Mouse (Mus musculus): Measurements from ENCODE around the gene Plod2.

The Plod2 gene

DNA sequence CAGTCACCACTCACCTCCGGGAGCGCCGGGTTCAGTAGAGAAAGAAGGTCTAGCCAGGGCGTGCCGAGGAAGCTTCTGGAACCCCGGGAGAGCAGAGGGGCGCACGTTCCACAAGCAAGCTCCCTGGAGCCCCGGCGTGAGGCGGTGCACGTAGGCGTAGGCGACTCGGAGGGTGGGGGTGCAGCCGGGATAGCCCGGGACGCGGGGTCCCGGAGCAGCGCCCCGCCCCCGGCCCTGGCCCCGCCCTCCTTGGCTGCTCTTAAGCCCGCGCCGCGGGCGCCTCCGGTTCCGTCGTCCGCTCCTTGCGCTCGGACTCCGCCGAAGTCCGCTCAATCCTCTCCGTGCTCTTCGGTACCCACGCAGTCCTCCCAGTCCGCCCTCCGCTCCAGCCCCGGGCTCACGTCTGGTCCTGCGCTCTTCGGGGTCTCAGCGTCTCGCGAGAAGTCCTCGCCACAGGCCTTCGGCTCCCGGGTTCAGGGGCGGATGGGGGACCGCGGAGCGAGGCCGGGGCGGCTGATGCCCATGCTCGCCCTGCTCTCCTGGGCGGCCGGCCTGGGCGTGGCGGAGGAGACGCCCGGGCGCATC is at the start of gene Plod2:
TSS of gene Plod2 (plus strand) at position 247 of the 585 bp plus-strand sequence.
- peak; percentile 19 to 26 for DNase-seq (ENCODE audit: low spot score in 2 of 2)

DNA sequence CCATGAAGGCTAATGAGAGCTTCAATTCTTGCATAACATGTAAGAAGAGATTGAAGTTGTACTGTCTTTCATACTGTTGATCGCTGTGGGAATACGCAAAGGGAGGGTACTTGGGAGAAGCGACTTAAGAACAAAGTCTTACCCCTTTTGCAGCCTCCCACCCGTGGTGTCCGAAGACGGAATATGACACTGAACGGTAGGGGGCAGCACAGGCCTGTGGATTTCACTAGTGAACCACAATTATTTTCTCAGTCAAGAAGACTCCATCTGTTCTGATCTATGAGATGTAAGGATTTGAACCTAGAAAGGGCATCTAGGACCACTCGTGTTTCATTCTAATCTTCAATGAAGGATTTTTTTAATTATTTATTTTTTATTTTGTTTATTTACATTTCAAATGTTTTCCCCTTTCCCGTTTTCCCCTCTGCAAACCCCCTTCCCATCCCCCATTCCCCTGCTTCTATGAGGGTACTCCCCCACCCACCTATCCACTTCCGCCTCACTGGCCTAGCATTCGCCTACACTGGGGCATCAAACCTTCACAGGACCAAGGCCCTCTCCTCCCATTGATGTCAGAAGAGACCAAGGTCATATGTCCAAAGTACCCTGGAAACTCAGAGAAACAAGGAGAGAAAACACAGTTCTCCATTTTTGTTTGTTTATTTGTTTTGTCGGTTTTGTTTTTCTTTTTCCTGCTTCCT is 42.2 kb upstream of the Plod2 start:
- peak; percentile 80 to 86 for DNase-seq (ENCODE audit: low spot score in 2 of 2)

DNA sequence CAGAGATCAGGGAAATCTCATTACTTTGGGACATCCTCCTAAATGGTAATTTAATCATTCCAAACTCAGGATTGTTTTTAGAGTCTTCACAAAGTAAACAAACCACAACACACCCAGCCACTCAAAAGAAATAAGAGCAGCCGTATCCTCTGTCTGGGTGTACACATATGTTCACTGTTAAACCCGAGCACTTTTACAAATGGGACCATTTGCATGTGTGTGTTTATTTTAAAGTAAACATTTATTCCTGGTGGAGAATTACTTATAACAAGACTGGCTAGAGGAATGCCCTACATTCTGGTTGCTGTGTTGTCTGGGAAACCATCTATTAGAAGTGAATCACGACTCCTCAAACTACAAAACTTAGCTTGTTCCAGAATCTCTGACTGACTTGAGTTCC is 37.8 kb upstream of the Plod2 start:
- no peak for DNase-seq (ENCODE audit: low spot score in 2 of 2)

DNA sequence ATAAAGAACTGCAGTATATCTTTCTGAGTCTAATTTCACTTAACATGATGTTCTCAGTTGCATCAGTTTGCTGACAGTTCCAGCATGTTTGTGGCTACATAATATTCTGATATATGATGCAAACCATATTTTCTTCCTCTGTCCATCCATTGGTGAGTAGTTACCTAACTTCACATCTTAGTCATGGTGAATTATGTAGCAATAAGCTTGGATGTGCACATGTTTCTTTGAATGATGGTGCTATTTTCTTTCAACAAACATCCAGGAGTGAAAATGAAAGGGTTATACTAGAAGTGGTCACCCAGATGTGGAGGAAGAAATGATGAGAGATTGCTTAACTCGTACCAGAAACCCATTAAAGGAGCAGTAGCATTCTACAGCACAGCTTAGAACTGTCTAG is 37.1 kb upstream of the Plod2 start:
- no peak for DNase-seq (ENCODE audit: low spot score in 2 of 2)

DNA sequence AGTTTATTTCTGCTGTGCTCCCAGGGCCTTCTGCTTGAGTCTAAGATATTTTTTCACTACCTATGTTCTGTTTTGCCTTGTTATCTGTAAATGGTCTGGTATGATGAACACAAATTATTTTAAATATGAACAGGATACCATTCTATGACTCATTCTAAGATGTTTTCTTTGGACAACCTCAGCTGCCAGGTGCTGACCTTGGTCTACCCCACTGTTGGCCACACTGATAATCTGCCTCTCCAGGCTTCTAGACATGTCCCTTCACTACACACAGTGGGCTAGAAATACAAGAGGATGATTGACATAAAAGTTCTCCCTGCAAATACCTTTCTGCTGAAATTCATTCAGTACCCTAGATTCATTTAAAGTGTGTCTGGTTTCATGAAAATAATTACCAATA is 30.3 kb upstream of the Plod2 start:
- DNase-seq (ENCODE audit: low spot score in 2 of 2) = no peak

DNA sequence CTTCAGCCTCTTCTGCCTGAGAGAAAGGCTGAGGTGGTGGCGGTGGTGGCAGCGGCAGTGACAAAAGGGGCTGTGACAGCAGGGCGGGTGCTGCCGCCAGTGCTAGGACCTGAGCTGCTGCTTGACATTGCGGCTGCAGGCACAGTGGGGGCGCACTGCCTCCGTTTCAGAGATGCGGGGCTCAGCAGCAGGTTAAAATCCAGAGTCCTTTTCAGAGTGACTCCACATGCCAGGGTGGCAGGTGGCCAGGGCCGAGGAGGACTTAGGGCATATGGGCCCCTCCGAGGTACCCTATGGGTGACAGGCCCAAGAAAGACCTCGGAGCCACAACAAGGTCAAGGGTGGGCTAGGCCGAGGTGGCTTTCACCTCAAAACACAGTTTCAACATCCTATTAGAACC is 25.0 kb upstream of the Plod2 start:
- no peak for DNase-seq (ENCODE audit: low spot score in 2 of 2)

DNA sequence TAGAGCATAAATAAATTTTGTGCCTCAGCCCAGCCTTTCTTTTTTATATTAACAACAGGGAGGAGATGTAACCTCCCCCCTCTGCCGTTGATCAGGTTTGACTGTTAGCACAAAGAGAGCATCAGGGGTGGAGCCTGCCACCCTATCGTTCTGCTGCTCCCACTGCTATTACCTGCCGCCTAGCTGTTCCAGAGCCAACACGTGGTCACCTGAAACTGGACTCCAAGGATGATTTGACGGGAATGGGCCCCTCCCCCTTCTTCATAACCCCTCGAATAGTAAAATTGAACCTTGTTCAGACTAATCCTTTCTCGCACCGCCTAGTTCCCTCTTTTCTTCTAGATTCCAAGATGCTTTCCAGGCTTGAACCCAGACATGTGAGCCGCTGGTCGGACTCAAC is 21.3 kb upstream of the Plod2 start:
- DNase-seq (ENCODE audit: low spot score in 2 of 2) = no peak

DNA sequence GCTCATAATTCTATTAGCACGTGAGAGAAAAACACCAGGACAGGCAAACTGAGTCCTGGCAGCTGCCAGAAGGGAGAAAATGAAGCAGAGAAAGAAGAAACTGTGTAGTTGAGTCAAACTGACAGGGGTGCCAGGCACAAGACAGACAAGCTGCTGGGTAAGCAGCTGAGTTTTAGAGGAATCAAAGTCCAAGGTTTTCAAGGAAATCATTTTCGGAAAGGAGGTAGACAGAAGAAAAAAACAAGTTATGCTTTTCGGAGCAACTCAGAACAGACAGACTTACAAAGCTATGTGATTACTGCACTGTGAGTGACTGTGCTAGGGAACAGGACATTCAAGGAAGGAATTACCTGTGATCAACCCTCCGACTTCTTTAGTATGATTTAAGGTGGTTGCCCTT is 17.5 kb upstream of the Plod2 start:
- no peak for DNase-seq (ENCODE audit: low spot score in 2 of 2)

DNA sequence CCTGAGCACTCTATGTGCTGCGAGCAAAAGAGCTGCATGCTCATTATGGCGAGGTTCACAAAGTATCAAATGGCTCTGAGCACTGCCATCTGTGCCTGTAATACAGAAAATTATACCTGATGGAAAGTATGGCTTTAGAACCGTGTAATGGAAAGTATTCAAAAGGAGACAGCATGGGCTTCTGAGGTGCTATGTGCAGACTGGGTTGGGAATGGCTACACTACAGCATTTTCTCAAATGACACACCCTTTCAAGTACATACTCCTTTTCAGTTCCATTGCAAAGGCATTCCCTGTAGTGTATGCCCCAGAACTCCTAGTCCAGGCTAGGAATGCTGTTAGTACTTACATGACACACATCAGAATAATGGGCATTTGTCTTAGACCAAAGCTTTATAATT is 12.0 kb upstream of the Plod2 start:
- no peak for DNase-seq (ENCODE audit: low spot score in 2 of 2)

DNA sequence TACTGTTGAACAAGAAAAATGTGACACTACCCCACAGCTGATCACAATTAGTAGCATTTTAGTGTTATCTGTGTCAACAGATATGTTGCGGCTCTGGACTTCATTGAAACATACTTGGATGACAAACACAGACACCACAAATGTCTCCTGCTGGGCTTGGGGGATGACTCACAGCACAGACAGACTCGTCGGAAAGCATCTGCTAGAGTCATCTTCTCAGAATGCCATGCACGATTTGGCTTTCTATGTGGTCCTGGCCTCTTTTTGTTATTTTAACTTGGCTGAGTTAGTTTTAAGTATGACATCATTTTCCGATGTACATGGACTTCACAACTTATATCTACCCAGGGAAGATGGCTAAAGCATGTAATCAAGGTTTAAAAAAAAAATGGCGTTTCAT is 4.3 kb upstream of the Plod2 start:
- peak in 1 of 2 experiments; percentile 29 for DNase-seq (ENCODE audit: low spot score in 2 of 2)

DNA sequence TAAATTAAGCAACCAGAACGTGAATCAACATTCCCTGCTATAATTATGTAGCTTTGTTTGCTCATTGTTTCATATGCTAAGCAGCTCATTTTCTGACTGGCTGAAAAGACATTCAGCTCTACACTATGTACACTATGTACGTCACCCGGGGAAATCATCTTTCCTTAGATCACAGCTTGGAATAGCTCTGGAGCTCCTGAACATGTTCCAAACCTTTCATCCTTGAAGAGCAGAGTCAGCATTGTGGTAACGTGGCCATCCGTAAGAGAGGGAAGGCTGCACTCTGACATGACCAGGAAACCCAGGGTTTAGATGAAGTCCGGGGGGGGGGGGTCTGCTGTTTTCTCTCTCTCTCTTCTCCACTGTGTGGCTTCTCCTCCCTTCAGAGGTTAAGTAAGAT is 3.8 kb upstream of the Plod2 start:
- no peak for DNase-seq (ENCODE audit: low spot score in 2 of 2)

DNA sequence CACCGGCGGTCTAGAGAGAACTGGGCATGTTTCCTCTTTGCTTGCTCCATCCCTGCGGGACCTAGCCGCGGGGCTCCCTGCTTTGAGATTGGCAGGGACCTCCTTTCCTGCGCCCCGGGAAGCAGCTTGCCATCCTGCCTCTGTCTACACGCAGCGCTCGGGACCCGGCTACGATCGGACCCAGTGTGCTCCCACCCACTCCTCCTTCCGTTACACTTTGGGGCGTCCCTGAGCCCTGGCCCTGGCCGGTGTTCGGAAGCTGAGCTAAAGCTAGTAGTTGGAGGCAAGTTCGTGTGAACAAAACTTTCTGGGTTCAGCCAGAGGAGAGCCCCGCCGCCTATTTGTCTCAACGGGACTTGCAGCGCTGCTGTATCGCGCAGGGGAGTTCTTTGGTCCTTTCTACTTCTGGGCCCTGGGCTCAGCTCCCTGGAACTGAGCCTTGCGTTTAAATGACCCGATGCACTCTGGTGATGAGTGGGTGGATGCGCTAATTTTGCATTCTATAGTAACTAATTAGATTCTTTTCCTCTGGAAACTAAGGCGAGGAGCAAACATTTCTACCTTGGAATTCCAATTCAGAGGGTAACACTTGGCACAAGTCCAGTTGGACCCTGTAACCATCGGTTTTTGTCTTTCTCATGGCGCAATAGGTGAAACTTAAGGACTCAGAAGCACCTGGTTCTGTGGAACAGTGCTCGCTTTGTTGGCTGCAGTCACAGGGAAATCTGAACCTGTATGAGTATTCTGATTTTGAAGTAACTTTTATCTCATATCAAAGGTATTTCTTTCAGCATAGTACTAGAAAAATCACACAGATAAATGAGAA is 781 bp downstream of the Plod2 start:
- peak; percentile 21 to 28 for DNase-seq (ENCODE audit: low spot score in 2 of 2)

DNA sequence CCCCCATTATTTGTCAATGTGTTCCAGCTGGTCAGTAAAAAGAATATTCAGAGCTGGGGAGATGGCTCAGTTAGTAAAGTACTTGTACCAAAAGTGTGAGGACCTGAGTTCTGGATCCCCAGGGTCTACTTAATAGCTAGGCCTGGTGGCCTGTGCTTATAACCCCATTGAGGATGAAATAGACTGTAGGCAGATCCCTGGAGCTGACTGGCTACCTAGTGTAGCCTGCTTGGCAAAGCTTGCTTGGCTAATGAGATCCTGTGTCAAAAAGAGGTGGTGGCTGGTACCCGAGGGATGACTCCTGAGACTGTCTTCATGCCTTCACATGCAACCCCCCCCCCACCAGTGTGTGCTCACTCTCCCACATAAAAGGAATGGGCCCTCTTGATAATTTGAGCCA is 2.1 kb downstream of the Plod2 start:
- no peak for DNase-seq (ENCODE audit: low spot score in 2 of 2)

DNA sequence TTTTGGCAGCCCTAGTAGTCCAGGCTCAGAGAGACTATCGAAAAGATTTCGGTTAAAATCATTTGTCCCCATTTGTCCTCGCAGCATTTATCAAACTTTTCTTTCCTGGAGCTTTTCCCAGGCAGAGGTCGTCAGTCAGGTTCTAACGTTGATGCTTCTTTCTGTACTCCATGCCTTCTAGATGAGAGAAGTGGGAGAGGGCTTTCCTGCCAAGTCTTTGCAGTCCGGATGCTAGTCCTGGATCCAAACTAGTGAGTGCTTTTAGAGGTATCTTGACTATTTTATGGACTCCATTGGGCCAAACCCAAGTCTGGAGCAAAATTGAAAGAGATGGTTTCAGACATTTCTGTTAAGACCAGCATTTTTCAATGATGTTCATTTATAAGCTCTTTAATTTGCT is 3.0 kb downstream of the Plod2 start:
- DNase-seq (ENCODE audit: low spot score in 2 of 2) = no peak

DNA sequence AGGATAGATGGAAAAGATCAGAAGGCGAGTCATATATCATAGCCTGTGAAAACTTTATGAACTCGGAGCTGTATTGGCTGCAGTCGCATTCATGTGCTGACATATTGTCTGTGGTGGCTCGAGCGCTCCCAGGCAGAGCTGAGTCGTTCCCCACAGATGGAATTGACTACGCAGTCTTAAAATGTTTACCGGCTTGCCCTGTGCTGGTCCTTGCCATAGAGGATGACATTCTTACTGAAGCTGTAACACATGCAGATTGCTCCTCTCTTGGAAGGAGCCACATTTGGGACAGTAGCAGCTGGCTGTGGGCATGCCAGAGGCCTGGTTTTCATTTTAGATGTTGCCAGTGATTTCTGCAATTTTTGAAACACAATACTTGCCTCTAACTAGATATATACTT is 4.4 kb downstream of the Plod2 start:
- DNase-seq (ENCODE audit: low spot score in 2 of 2) = no peak

DNA sequence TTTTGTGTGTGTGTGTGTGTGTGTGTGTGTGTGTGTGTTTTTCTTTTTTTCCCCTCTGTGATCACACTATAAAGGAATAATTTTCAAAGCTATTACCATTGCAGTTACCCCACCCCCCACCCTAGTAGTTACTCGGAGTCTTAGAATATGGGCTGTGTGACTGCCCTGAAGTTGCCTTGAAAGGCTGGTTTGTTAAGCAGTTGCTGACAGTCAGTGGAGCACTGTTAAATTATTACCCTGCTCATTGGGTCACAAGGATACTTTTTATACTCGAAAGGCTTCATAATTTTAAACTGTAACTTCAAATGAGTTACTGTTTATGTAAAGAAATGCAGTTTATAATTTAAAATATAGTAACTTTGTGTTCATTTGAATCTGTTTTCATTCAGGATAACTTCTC is 5.1 kb downstream of the Plod2 start:
- DNase-seq (ENCODE audit: low spot score in 2 of 2) = no peak

DNA sequence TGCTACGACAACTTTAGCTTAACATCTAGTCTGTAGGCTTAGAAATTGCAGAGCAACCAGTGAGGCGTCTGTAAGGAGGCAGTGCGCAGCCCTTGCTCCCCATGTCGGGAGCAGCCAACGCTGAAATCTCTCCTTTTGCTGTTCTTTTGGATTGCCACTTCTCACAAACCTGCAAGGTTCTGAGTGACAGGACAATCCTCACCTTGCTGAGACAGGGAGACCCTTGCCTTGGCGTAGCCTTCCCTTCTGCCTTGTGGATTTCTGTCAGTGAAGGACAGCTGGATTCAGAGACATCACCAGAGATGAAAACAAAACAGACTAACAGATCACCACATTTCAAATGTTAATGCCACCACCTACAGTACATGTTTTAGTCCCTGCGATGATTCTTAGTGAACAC is 5.8 kb downstream of the Plod2 start:
- DNase-seq (ENCODE audit: low spot score in 2 of 2) = no peak

DNA sequence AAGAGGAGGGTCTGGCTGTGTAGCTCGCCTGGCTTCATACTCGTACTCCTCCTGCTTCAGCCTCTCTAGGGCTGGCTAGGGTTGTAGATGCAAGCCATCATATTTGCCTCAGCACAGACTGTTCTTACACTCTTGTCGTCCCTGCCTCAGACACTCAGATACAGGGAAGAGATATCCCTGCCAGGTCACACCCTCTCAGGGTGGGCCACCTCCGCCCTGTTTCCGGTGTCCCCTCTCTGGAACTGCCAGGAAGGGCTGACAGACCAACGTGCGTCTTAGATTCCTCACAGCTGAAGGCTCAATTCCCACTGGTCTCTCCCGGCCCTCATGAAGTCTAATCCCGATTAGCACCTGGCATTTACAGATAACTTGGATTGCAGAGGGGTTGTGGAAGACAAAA is 6.6 kb downstream of the Plod2 start:
- no peak for DNase-seq (ENCODE audit: low spot score in 2 of 2)

DNA sequence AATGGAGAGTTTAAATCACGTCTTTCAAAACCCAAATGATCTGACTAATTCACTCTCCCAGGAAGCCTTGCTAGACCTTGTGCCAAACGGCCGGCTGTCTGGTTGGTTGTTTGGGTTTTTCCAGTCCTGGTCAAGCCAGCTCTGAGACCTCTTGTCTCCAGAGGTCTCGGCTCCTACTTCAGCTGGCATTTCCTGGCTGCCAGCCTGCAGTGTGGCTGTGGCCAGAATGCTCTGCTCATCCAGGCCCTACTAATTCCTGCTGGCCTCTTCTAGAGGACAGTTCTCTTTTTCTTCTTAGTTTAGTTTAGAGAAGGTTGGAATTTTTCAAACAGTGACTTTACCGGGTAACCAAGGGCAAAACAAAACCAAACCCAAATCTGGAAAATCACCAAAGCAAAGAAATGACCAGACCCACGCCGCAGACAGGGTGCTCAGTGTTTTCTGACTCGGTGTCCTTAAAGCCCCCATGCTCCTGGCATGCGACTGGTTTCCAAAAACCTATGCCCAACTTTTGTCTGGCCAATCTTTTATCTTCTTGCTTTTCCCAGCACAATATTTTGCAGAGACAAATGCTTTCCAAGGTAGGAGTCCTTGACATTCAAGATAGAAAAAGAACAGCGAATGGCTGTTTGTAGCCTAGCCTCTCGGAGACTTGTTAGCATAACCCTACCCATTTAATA is 7.9 kb downstream of the Plod2 start:
- peak in 1 of 2 experiments; percentile 19 for DNase-seq (ENCODE audit: low spot score in 2 of 2)

DNA sequence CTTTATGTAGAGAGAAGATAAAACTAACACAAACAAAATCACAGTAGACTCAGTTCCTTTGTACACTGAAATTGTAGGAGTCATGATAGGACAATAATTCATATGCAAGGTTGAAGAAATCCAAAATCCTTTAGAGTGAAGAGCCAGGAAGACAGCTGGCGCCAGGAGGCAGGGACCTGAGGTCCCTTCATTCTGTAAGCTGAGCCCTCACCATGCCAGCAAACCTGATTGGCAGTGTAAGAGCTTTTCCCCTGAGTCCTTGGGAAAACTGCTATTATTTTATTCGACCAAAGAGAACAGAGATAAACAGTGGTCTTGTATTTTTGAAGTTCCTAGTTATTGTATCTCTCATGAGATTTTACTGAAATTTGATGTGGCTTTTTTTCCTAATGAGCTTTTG is 9.0 kb downstream of the Plod2 start:
- DNase-seq (ENCODE audit: low spot score in 2 of 2) = no peak

DNA sequence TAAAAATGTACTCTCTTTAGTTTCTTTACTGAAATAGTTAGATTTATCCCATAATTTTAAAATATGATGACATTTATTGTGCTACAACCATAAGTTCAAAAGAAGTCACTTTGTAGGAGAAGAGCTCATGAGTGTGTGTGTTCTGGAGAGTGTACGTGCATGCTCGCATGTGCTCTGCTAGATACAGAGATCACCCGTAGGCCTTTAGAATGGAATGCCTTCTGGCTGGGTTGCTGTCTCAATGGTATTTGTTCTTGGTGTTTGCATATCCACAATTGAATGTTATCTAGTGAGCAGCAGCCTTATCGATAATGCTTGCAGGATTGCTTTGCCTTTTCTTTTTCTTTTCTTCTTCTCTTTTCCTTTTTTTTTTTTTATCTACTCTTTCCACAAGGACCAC is 9.6 kb downstream of the Plod2 start:
- DNase-seq (ENCODE audit: low spot score in 2 of 2) = no peak

DNA sequence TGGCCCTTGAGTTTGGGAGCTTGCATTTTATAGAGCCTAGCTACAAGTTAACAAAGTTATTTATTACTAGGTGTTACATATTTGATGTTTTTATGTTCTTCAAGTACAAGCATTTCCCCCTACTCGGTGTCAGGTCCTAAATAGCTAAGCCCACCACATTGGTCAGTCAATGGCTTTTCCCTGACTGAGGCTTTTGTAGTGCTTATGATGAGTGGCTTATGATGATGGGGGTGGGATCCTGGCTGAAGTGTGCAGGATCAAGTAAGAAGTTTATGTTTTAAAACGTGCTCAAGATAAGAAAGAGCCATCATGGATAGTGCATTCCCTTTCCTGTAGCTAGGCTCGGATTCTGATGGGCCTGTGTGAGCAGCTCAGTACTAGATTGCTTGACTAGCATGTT is 10.7 kb downstream of the Plod2 start:
- no peak for DNase-seq (ENCODE audit: low spot score in 2 of 2)
